ENCODE assay signal across 24 mouse cellular contexts in genomic region chr2:143948416-143948815, GRCm38 (mm10). TPM values are rescaled to one million over a fixed set of nuclear protein-coding genes. Genes with fewer than 3 reads are reported as not detected.
DNase-seq lines count a peak whose midpoint lies in the region; ATAC-seq and TF ChIP-seq lines count a peak whose summit lies in the region.
"Had no signal": no experiment of that assay in that cellular context is flagged by ENCODE, and none has a peak within 500 bp of the region (broad histone marks: within the 10 kb centered on the region; RNA-seq: fewer than 3 reads in every experiment).

No protein-coding gene starts in this region.

- H3K9ac ChIP-seq in kidney, embryonic 15.5 days, result no peak overlapping the region
- H3K9ac ChIP-seq: embryonic facial prominence, embryonic 12.5 days; forebrain, embryonic 13.5 days; midbrain, embryonic 15.5 days; stomach, embryonic 15.5 days had no signal

- no peaks in the 10 kb centered on the region for H3K27me3 ChIP-seq in kidney, embryonic 15.5 days
- H3K27me3 ChIP-seq in heart, embryonic 10.5 days (ENCODE audit: insufficient read depth, poor library complexity, severe bottlenecking), result no peaks in the 10 kb centered on the region
- no peaks in the 10 kb centered on the region for H3K27me3 ChIP-seq in small intestine, adult 2 months (ENCODE audit: control insufficient read depth, insufficient read depth, low read length)
- H3K27me3 ChIP-seq: embryonic facial prominence, embryonic 12.5 days; forebrain, embryonic 13.5 days; midbrain, embryonic 15.5 days; stomach, embryonic 15.5 days had no signal

- no peak overlapping the region for H3K4me2 ChIP-seq in kidney, embryonic 15.5 days
- H3K4me2 ChIP-seq: embryonic facial prominence, embryonic 12.5 days; forebrain, embryonic 13.5 days; liver, embryonic 11.5 days; midbrain, embryonic 15.5 days; stomach, embryonic 15.5 days had no signal

- peak overlapping the region; percentile 52; the same call in 1 of the 2 replicates for H3K27ac ChIP-seq in kidney, embryonic 15.5 days
- H3K27ac ChIP-seq in heart, embryonic 10.5 days, result peak overlapping the region; percentile 48; the same call in 1 of the 2 replicates
- H3K27ac ChIP-seq in small intestine, adult 2 months (ENCODE audit: insufficient read depth, low read depth, low read length), result peak overlapping the region; percentile 42; the same call in 1 of the 2 replicates
- H3K27ac ChIP-seq: embryonic facial prominence, embryonic 12.5 days; forebrain, embryonic 13.5 days; hindbrain, embryonic 10.5 days; left cerebral cortex, adult 2 months; midbrain, embryonic 15.5 days; stomach, embryonic 15.5 days had no signal

- H3K36me3 ChIP-seq in kidney, embryonic 15.5 days, result peaks cover 100% of the 10 kb centered on the region
- H3K36me3 ChIP-seq in heart, embryonic 10.5 days, result peaks cover 100% of the 10 kb centered on the region
- H3K36me3 ChIP-seq in small intestine, adult 2 months (ENCODE audit: control insufficient read depth, insufficient read depth, low read length), result peaks cover 95% of the 10 kb centered on the region

- no peak for TF ChIP-seq POLR2A in small intestine, adult 2 months (IDR thresholded peaks at IDR 0.05; ENCODE audit: low read depth, low read length)

- ATAC-seq in kidney, embryonic 15.5 days (replicated peaks; ENCODE audit: low FRiP score), result peak; percentile 82
- ATAC-seq in inflammation-experienced regulatory T-cells, adult 6 months, result no peak
- ATAC-seq: forebrain, embryonic 13.5 days; midbrain, embryonic 15.5 days had no signal

- H3K4me1 ChIP-seq in kidney, embryonic 15.5 days, result peaks cover 11% of the 10 kb centered on the region; the same call in 1 of the 2 replicates
- H3K4me1 ChIP-seq in heart, embryonic 10.5 days, result peaks cover 62% of the 10 kb centered on the region
- peaks cover 8% of the 10 kb centered on the region for H3K4me1 ChIP-seq in small intestine, adult 2 months (ENCODE audit: control insufficient read depth, insufficient read depth, insufficient read length, low read length)
- H3K4me1 ChIP-seq: embryonic facial prominence, embryonic 12.5 days; forebrain, embryonic 13.5 days; hindbrain, embryonic 10.5 days; midbrain, embryonic 15.5 days; stomach, embryonic 15.5 days had no signal

- H3K4me3 ChIP-seq in kidney, embryonic 15.5 days (replicated peaks), result no peak overlapping the region
- no peak overlapping the region for H3K4me3 ChIP-seq in heart, embryonic 10.5 days
- H3K4me3 ChIP-seq in small intestine, adult 2 months (ENCODE audit: low read depth, low read length), result no peak overlapping the region
- H3K4me3 ChIP-seq: embryonic facial prominence, embryonic 12.5 days; erythroblast, embryonic 14.5 days; forebrain, embryonic 13.5 days; hindbrain, embryonic 10.5 days; left cerebral cortex, adult 2 months; midbrain, embryonic 15.5 days; myocyte; stomach, embryonic 15.5 days had no signal

- DNase-seq in kidney, adult 8-10 months, result no peak
- DNase-seq in heart, embryonic 10.5 days (ENCODE audit: low spot score), result no peak
- DNase-seq in heart, postnatal 10 days, result peak; percentile 68 to 73
- DNase-seq in yolk sac, embryonic 10.5 days (ENCODE audit: low spot score), result no peak
- DNase-seq: B cell, adult 2 months; cerebellum, adult 8-10 months; gastrocnemius, postnatal 14 days; layer of hippocampus, adult 9-11 months; lung, adult 2 months; lung, postnatal 36 days; right cerebral cortex, postnatal 14 days; thymus, adult 18-20 months had no signal

- no peaks in the 10 kb centered on the region for H3K9me3 ChIP-seq in kidney, embryonic 15.5 days (replicated peaks)
- H3K9me3 ChIP-seq in heart, embryonic 10.5 days, result no peaks in the 10 kb centered on the region
- H3K9me3 ChIP-seq: embryonic facial prominence, embryonic 12.5 days; forebrain, embryonic 13.5 days; hindbrain, embryonic 10.5 days; midbrain, embryonic 15.5 days; stomach, embryonic 15.5 days had no signal

- TF ChIP-seq CTCF in small intestine, adult 2 months (IDR thresholded peaks at IDR 0.05; ENCODE audit: extremely low read depth, insufficient read length, insufficient replicate concordance, low read depth, low read length), result no peak

- WGBS in kidney, embryonic 15.5 days, result 49% methylated on average over 4 of the region's 4 CpGs
- 61% methylated on average over 4 of the region's 4 CpGs for WGBS in heart, embryonic 10.5 days
- WGBS in small intestine, adult 2 months, result 80% methylated on average over 4 of the region's 4 CpGs

- intact Hi-C loops in heart, postnatal 10 days (cut with DNase I), result no loop called here

RNA-seq across cellular contexts. Expression of gene Dstn, which starts 33.3 kb away (rescaled TPM):
- polyA plus RNA-seq in kidney, embryonic 15.5 days (2015; fragmentation: Nextera tagmentation; extraction: Ambion mirVana), result 387 and 407 TPM in 2 replicates
- 746 and 989 TPM in 2 replicates for polyA plus RNA-seq in heart, embryonic 10.5 days (2016; fragmentation: Nextera tagmentation; extraction: Ambion mirVana)
- total RNA-seq in heart, postnatal 10 days (2021), result 100 to 1,000 TPM; 486 to 498 TPM
- 28.5 and 69.3 TPM in 2 replicates for polyA plus RNA-seq in small intestine, adult 2 months (2012; rRNA removed)
- polyA plus RNA-seq in inflammation-experienced regulatory T-cells, adult 6 months (2017; shearing (Covaris generic)), result 10 to 100 TPM; 20.8 to 76.5 (median 26.2) TPM

Comparison
In these comparisons a context has a peak if more than half of its experiments do, and no peak if none do; other contexts are left out.
1. DNase-seq: peak in heart, postnatal 10 days (2 of 2); none in kidney, adult 8-10 months (0 of 2), heart, embryonic 10.5 days (single experiment) and yolk sac, embryonic 10.5 days (single experiment).
2. Peak in every context shown above with its lines, with median percentiles within 50 percentile points of each other: H3K27ac ChIP-seq.